Mouse (Mus musculus): ENCODE data around the gene Abcc2. TPM values are rescaled to one million over a fixed set of nuclear protein-coding genes. Genes with fewer than 3 reads are reported as not detected.

Gene Abcc2
- polyA plus RNA-seq, 1 experiment from 2014 or later = 0.04 TPM

DNA sequence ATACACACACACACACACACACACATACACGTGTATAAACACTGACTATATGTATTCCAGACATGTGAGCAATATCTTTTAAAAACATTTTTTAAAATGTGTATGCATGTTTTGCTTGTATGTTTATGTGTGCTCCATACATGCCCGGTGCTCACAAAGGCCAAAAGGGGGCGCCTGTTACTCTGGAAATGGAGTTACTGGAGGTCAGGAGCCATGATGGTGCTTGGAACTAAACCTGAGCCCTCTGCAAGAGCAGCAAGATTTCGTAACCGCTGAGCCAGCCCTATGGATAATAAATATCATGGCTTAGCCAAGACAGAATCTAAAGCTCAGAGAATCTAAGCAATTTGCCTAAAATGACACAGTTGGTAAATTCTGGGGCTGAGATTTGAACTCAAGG lies 105.2 kb downstream of the Abcc2 start:
- Histone ChIP-seq H3K4me2 (no peak overlapping the region), H3K36me3 (no peaks in the 10 kb centered on the region), H3K4me1 (peaks cover 49% of the 10 kb centered on the region), H3K27me3 (no peaks in the 10 kb centered on the region), H3K9me3 (no peaks in the 10 kb centered on the region), H3K4me3 (no peak overlapping the region), H3K9ac (no peak overlapping the region), H3K27ac (no peak overlapping the region)
- 78% methylated on average over 5 of the region's 5 CpGs for WGBS
- ATAC-seq (ENCODE audit: borderline replicate concordance, extremely low read depth, low FRiP score, low TSS enrichment) = no peak

DNA sequence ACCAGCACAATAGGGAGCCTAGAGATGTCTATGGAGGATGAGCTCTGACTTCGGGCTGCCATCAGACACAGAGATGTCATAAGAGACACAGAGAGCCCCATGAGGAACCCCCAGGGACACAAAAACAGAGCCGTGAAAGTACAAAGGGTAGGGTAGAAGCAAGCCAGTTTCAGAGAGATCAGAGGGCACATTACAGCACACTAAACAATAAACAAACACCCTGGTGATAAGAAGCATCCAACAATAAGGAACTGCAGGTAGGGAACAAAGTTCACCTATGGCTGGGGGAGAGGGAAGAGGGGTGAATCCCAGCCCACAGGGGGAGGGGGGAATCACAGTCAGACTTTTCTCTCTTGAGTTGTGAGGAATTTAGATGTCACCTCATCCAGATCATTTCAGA lies 105.7 kb downstream of the Abcc2 start:
- H3K9ac ChIP-seq = no peak overlapping the region
- H3K4me2 ChIP-seq = no peak overlapping the region
- no peak overlapping the region for H3K27ac ChIP-seq
- WGBS = 68% methylated on average over 2 of the region's 2 CpGs
- no peak overlapping the region for H3K4me3 ChIP-seq
- H3K4me1 ChIP-seq = peaks cover 48% of the 10 kb centered on the region
- H3K27me3 ChIP-seq = no peaks in the 10 kb centered on the region
- H3K9me3 ChIP-seq = no peaks in the 10 kb centered on the region
- no peak for ATAC-seq (ENCODE audit: borderline replicate concordance, extremely low read depth, low FRiP score, low TSS enrichment)
- no peaks in the 10 kb centered on the region for H3K36me3 ChIP-seq

Other genes with a start within 250 kb of the Abcc2 start
- 0.08 TPM in 1 of 2 replicates, not detected in the other for gene Nkx2-3, start 169.9 kb upstream of the Abcc2 start, polyA plus RNA-seq (2015; fragmentation: Nextera tagmentation; extraction: Ambion mirVana)
- gene Slc25a28, start 107.3 kb upstream of the Abcc2 start, polyA plus RNA-seq (2015; fragmentation: Nextera tagmentation; extraction: Ambion mirVana) = 11.1 and 12.9 TPM in 2 replicates
- gene Entpd7, start 92.5 kb upstream of the Abcc2 start, polyA plus RNA-seq (2015; fragmentation: Nextera tagmentation; extraction: Ambion mirVana) = 10.6 and 12.7 TPM in 2 replicates
- 15.3 and 15.6 TPM in 2 replicates for gene Cutc, start 29.2 kb upstream of the Abcc2 start, polyA plus RNA-seq (2015; fragmentation: Nextera tagmentation; extraction: Ambion mirVana)
- 8.0 and 11.2 TPM in 2 replicates for gene Cox15, start 29.2 kb upstream of the Abcc2 start, polyA plus RNA-seq (2015; fragmentation: Nextera tagmentation; extraction: Ambion mirVana)
- 22.2 and 22.4 TPM in 2 replicates for gene Dnmbp, start 158.0 kb downstream of the Abcc2 start, polyA plus RNA-seq (2015; fragmentation: Nextera tagmentation; extraction: Ambion mirVana)
- 5.8 and 6.6 TPM in 2 replicates for gene Cpn1, start 204.4 kb downstream of the Abcc2 start, polyA plus RNA-seq (2015; fragmentation: Nextera tagmentation; extraction: Ambion mirVana)
- 0.35 TPM in 2 replicates for gene Cyp2c23, start 247.0 kb downstream of the Abcc2 start, polyA plus RNA-seq (2015; fragmentation: Nextera tagmentation; extraction: Ambion mirVana)

Data from lung, embryonic 15.5 days (tissue).